Mouse (Mus musculus) lung, postnatal 0 days (tissue): Measurements from ENCODE around the gene Gal3st1.

Experiments used
- CTCF ChIP-seq: IDR thresholded peaks from 2 replicates; pipeline ENCODE4 v1.5.1; 2016; ENCODE audit warnings: antibody characterized with exemption, mild to moderate bottlenecking
- EP300 ChIP-seq: IDR thresholded peaks from 2 replicates; pipeline ENCODE4 v1.6.1; 2016; ENCODE audit warnings: antibody characterized with exemption, mild to moderate bottlenecking, control low read depth

- no peak for TF ChIP-seq EP300
- TF ChIP-seq CTCF = no peak
Measured at GRCm38 (mm10) chr11:3970361-3970760, 13.1 kb upstream of the Gal3st1 start.
